Mouse (Mus musculus) embryonic facial prominence, embryonic 15.5 days (tissue): ENCODE results near the gene Alkbh7. TPM values are rescaled to one million over a fixed set of nuclear protein-coding genes. Genes with fewer than 3 reads are reported as not detected.

Experiments used
- ATAC-seq: fragments of 200-750 bp; cut with Nextera tagmentation; 2 replicates; pipeline ENCODE4 v1.8.0; 2017; ENCODE audit warnings: low read depth, moderate TSS enrichment; ENCODE audit not compliant: insufficient number of reproducible peaks, low FRiP score, low TSS enrichment
- H3K27ac ChIP-seq: fragments of 300-500 bp; sonication (generic); replicated peaks from 2 replicates; pipeline ENCODE4 v1.5.1; 2015; ENCODE audit warnings: mild to moderate bottlenecking, inconsistent platforms
- H3K27me3 ChIP-seq: fragments of 300-500 bp; sonication (generic); 2 replicates; pipeline ENCODE4 v1.6.1; 2015; ENCODE audit warnings: inconsistent platforms
- H3K36me3 ChIP-seq: fragments of 300-500 bp; sonication (generic); 2 replicates; pipeline ENCODE4 v1.6.1; 2015; ENCODE audit warnings: mild to moderate bottlenecking, inconsistent platforms
- H3K4me1 ChIP-seq: fragments of 300-500 bp; sonication (generic); 2 replicates; pipeline ENCODE4 v1.6.1; 2015; ENCODE audit warnings: inconsistent platforms
- H3K4me2 ChIP-seq: fragments of 300-500 bp; sonication (generic); replicated peaks from 2 replicates; pipeline ENCODE4 v1.6.1; 2015; ENCODE audit warnings: mild to moderate bottlenecking, inconsistent platforms
- H3K4me3 ChIP-seq: fragments of 300-500 bp; sonication (generic); replicated peaks from 2 replicates; pipeline ENCODE4 v1.5.1; 2015; ENCODE audit warnings: mild to moderate bottlenecking, inconsistent platforms
- H3K9ac ChIP-seq: fragments of 300-500 bp; sonication (generic); 2 replicates; pipeline ENCODE4 v1.6.1; 2015; ENCODE audit warnings: inconsistent platforms
- H3K9me3 ChIP-seq: fragments of 300-500 bp; sonication (generic); replicated peaks from 2 replicates; pipeline ENCODE4 v1.6.1; 2016; ENCODE audit warnings: inconsistent platforms
- WGBS: fragments of 180-500 bp; shearing (Covaris S2); methylation state at CpG from one replicate; pipeline ENCODE4 v1.1.7; 2015; 5-methylcytosine and 5-hydroxymethylcytosine counted together
- polyA plus RNA-seq: library from polyadenylated mRNA; unstranded; fragments of >200 nt; fragmentation: Nextera tagmentation; extraction: Ambion mirVana; gene quantifications from 2 replicates; pipeline ENCODE4 v1.2.1, GENCODE M21; 2015

The Alkbh7 gene
- polyA plus RNA-seq, 1 experiment from 2014 or later, result 34.9 TPM

- Histone ChIP-seq H3K27ac (0 out of 2 replicates have a peak overlapping the region, but pooled peaks have one; percentile 44), H3K9me3 (no peaks in the 10 kb centered on the region), H3K4me2 (no peak overlapping the region), H3K9ac (no peak overlapping the region), H3K4me3 (no peak overlapping the region), H3K4me1 (peaks cover 18% of the 10 kb centered on the region), H3K36me3 (peaks cover 62% of the 10 kb centered on the region), H3K27me3 (no peaks in the 10 kb centered on the region)
- 88% methylated on average over 13 of the region's 13 CpGs for WGBS
- ATAC-seq, result no peak
These were observed 10.2 kb downstream of the Alkbh7 start for GRCm38 (mm10) chr17:57007137-57007905.

- Histone ChIP-seq H3K4me3 (peak overlapping the region; percentile 80), H3K36me3 (peaks cover 30% of the 10 kb centered on the region), H3K9ac (peak overlapping the region; percentile 81), H3K27ac (peak overlapping the region; percentile 86), H3K4me1 (peaks cover 21% of the 10 kb centered on the region), H3K27me3 (no peaks in the 10 kb centered on the region), H3K9me3 (no peaks in the 10 kb centered on the region), H3K4me2 (peak overlapping the region; percentile 85)
- WGBS, result under 1% methylated on average over 19 of the region's 19 CpGs
- no peak for ATAC-seq
These were observed 13.7 kb downstream of the Alkbh7 start for GRCm38 (mm10) chr17:57010911-57011235.

- peak within 1 kb of the TSS; percentile 80 for H3K4me3 ChIP-seq
- no peaks in the 10 kb centered on the region for H3K9me3 ChIP-seq
- H3K27ac ChIP-seq, result peak within 1 kb of the TSS; percentile 98
- H3K4me1 ChIP-seq, result peaks cover 21% of the 10 kb centered on the region
- H3K36me3 ChIP-seq, result peaks cover 24% of the 10 kb centered on the region
- ATAC-seq, result peak; percentile 92
- peak within 1 kb of the TSS; percentile 81 for H3K9ac ChIP-seq
- under 1% methylated on average over 51 of the region's 51 CpGs for WGBS
- H3K27me3 ChIP-seq, result no peaks in the 10 kb centered on the region
- H3K4me2 ChIP-seq, result peak within 1 kb of the TSS; percentile 85
These were observed 14.3 kb downstream of the Alkbh7 start, which contains the start of the genes Gtf2f1 and Gm17949 for GRCm38 (mm10) chr17:57011236-57012141. Gtf2f1 (minus strand) TSS chr17:57011288. Gm17949 (plus strand) TSS chr17:57011469.

- no peak for ATAC-seq
- Histone ChIP-seq H3K27me3 (no peaks in the 10 kb centered on the region), H3K4me1 (peaks cover 18% of the 10 kb centered on the region), H3K4me2 (peak overlapping the region; percentile 79), H3K9me3 (no peaks in the 10 kb centered on the region), H3K27ac (peak overlapping the region; percentile 98), H3K9ac (no peak overlapping the region), H3K4me3 (peak overlapping the region; percentile 80), H3K36me3 (peaks cover 16% of the 10 kb centered on the region)
- 68% methylated on average over 13 of the region's 13 CpGs for WGBS
These were observed 15.2 kb downstream of the Alkbh7 start for GRCm38 (mm10) chr17:57012245-57012795.

GRCm38 (mm10) chr17:57019693-57020092 is 22.6 kb downstream of the Alkbh7 start:
- ATAC-seq, result no peak
- Histone ChIP-seq H3K4me1 (no peaks in the 10 kb centered on the region), H3K4me3 (no peak overlapping the region), H3K36me3 (peaks cover 52% of the 10 kb centered on the region), H3K9me3 (no peaks in the 10 kb centered on the region), H3K9ac (no peak overlapping the region), H3K27ac (no peak overlapping the region), H3K4me2 (no peak overlapping the region), H3K27me3 (no peaks in the 10 kb centered on the region)
- 86% methylated on average over 2 of the region's 2 CpGs for WGBS

- no peak for ATAC-seq
These were observed 23.8 kb downstream of the Alkbh7 start for GRCm38 (mm10) chr17:57020960-57021359.

GRCm38 (mm10) chr17:57027471-57027870 is 30.3 kb downstream of the Alkbh7 start:
- peaks cover 64% of the 10 kb centered on the region for H3K36me3 ChIP-seq
- H3K4me2 ChIP-seq, result no peak overlapping the region
- ATAC-seq, result no peak
- no peak overlapping the region for H3K4me3 ChIP-seq
- H3K9me3 ChIP-seq, result no peaks in the 10 kb centered on the region
- H3K4me1 ChIP-seq, result peaks cover 12% of the 10 kb centered on the region
- H3K27me3 ChIP-seq, result no peaks in the 10 kb centered on the region
- WGBS, result 86% methylated on average over 4 of the region's 4 CpGs
- no peak overlapping the region for H3K9ac ChIP-seq
- no peak overlapping the region for H3K27ac ChIP-seq

More at GRCm38 (mm10) chr17:57020960-57021359, 23.8 kb downstream of the Alkbh7 start:
- peaks cover 65% of the 10 kb centered on the region for H3K36me3 ChIP-seq
- no peaks in the 10 kb centered on the region for H3K4me1 ChIP-seq
- H3K4me3 ChIP-seq, result no peak overlapping the region
- H3K4me2 ChIP-seq, result no peak overlapping the region
- H3K9ac ChIP-seq, result no peak overlapping the region
- H3K27me3 ChIP-seq, result no peaks in the 10 kb centered on the region
- no peaks in the 10 kb centered on the region for H3K9me3 ChIP-seq
- H3K27ac ChIP-seq, result no peak overlapping the region
- 86% methylated on average over 5 of the region's 5 CpGs for WGBS

- WGBS, result 43% methylated on average over 8 of the region's 8 CpGs
- Histone ChIP-seq H3K9me3 (no peaks in the 10 kb centered on the region), H3K27ac (no peak overlapping the region), H3K9ac (peak overlapping the region; percentile 100), H3K4me1 (peaks cover 12% of the 10 kb centered on the region), H3K4me2 (peak overlapping the region; percentile 68), H3K4me3 (peak overlapping the region; percentile 90), H3K27me3 (no peaks in the 10 kb centered on the region), H3K36me3 (peaks cover 42% of the 10 kb centered on the region)
- ATAC-seq, result no peak
These were observed 32.6 kb downstream of the Alkbh7 start for GRCm38 (mm10) chr17:57029691-57030090.

- Histone ChIP-seq H3K27ac (peak within 1 kb of the TSS; percentile 93), H3K4me1 (peaks cover 12% of the 10 kb centered on the region), H3K9ac (peak within 1 kb of the TSS; percentile 100), H3K9me3 (no peaks in the 10 kb centered on the region), H3K4me3 (peak within 1 kb of the TSS; percentile 90), H3K36me3 (peaks cover 28% of the 10 kb centered on the region), H3K27me3 (no peaks in the 10 kb centered on the region), H3K4me2 (peak within 1 kb of the TSS; percentile 68)
- no peak for ATAC-seq
- under 1% methylated on average over 84 of the region's 99 CpGs for WGBS
These were observed 34.0 kb downstream of the Alkbh7 start, which contains the start of gene Khsrp for GRCm38 (mm10) chr17:57030931-57031660. Khsrp (minus strand) TSS chr17:57031522.

- Histone ChIP-seq H3K27me3 (no peaks in the 10 kb centered on the region), H3K9ac (no peak overlapping the region), H3K4me1 (peaks cover 12% of the 10 kb centered on the region), H3K4me2 (peak overlapping the region; percentile 62), H3K36me3 (peaks cover 21% of the 10 kb centered on the region), H3K9me3 (no peaks in the 10 kb centered on the region), H3K27ac (peak overlapping the region; percentile 92), H3K4me3 (peak overlapping the region; percentile 90)
- WGBS, result under 1% methylated on average over 38 of the region's 38 CpGs
- peak; percentile 98 for ATAC-seq
These were observed 34.7 kb downstream of the Alkbh7 start for GRCm38 (mm10) chr17:57031661-57032420.
